Mouse (Mus musculus) spleen, postnatal 4 days (tissue): Measurements from ENCODE around the gene Olfr767.
"Not testable (repeated sequence)": the region's sequence is repeated elsewhere in the genome, so short reads cannot be mapped to it uniquely, and the experiment has no call there.

Experiments used
- DNase-seq, 2 experiments: peaks; one replicate each; pipeline ENCODE4 v3.0.0; 2022; ENCODE audit warnings: low spot score in 2 of 2

Gene Olfr767

GRCm38 (mm10) chr10:129082810-129083209 lies at the start of gene Olfr767:
Gene Olfr767 (minus strand): TSS chr10:129082910.
- not testable (repeated sequence) for DNase-seq

- DNase-seq: no peak
Observed at GRCm38 (mm10) chr10:129117761-129118160, 35.1 kb upstream of the Olfr767 start, which contains the start of gene Olfr769. Gene Olfr769 (minus strand): TSS chr10:129117861.

- no peak for DNase-seq
Observed at GRCm38 (mm10) chr10:129115146-129115545, 32.4 kb upstream of the Olfr767 start.

- DNase-seq: no peak
Observed at GRCm38 (mm10) chr10:129101231-129101630, 18.5 kb upstream of the Olfr767 start.

- no peak for DNase-seq
Observed at GRCm38 (mm10) chr10:129099275-129099674, 16.6 kb upstream of the Olfr767 start, which contains the start of gene Olfr768. Gene Olfr768 (minus strand): TSS chr10:129099375.

GRCm38 (mm10) chr10:129068877-129069276 lies 13.8 kb downstream of the Olfr767 start, which contains the start of gene Olfr766-ps1:
Gene Olfr766-ps1 (minus strand): TSS chr10:129068977.
- DNase-seq: no peak

- DNase-seq: not testable (repeated sequence)
Observed at GRCm38 (mm10) chr10:129049898-129050297, 32.8 kb downstream of the Olfr767 start, which contains the start of gene Olfr765. Gene Olfr765 (minus strand): TSS chr10:129049998.

GRCm38 (mm10) chr10:129039796-129040195 lies 42.9 kb downstream of the Olfr767 start, which contains the start of gene Olfr764-ps1:
Gene Olfr764-ps1 (minus strand): TSS chr10:129039896.
- DNase-seq: no peak

GRCm38 (mm10) chr10:129028343-129028742 lies 54.4 kb downstream of the Olfr767 start:
- no peak for DNase-seq

- DNase-seq: peak in 1 of 2 experiments; percentile 67
Observed at GRCm38 (mm10) chr10:129026018-129026662, 56.6 kb downstream of the Olfr767 start.
